Mouse (Mus musculus): ENCODE results near the gene Anapc5.
A peak's percentile ranks its signal among the peaks of the same experiment; 100 is the strongest.

DNA sequence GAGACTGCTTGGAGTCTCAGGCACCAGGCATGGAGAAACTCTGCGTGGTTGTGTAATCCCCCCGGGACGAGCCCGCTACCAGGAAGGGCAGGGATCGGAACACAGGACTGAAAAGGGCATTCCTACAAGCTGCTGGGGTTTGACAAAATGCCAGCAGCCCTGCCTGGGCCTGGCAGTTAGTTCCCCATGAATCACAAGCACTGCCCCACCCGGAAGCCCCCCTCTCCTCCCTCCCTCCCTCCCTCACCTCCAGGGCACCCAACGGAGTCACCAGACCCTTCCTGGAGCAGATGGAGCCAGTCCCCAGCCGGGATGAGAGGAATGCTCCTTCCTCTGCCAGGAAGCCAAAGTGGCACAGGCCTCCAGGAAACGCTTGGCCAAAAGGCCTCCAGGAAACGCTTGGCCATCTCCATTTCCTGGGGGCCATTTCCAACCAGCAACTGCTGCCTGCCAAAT lies 50.3 kb downstream of the Anapc5 start:
- peak; percentile 58; the same call in 1 of the 2 replicates for TF ChIP-seq EP300 (IDR thresholded peaks at IDR 0.05)
- no peak for TF ChIP-seq CTCF (IDR thresholded peaks at IDR 0.05)

All from lung, postnatal 0 days (tissue).